Mouse (Mus musculus) forebrain, embryonic 15.5 days (tissue): ENCODE data around the gene Xrn2. TPM values are rescaled to one million over a fixed set of nuclear protein-coding genes. Genes with fewer than 3 reads are reported as not detected.

Experiments used
- ATAC-seq: fragments of 200-750 bp; cut with Nextera tagmentation; replicated peaks from 2 replicates; pipeline ENCODE4 v1.8.0; 2017; ENCODE audit warnings: mild to moderate bottlenecking, moderate TSS enrichment, moderate library complexity
- H3K27ac ChIP-seq: fragments of 300-500 bp; sonication (generic); replicated peaks from 2 replicates; pipeline ENCODE4 v1.5.1; 2015; ENCODE audit warnings: mild to moderate bottlenecking, inconsistent platforms
- H3K27me3 ChIP-seq: fragments of 300-500 bp; sonication (generic); 2 replicates; pipeline ENCODE4 v1.6.1; 2015; ENCODE audit warnings: inconsistent platforms
- H3K36me3 ChIP-seq: fragments of 300-500 bp; sonication (generic); 2 replicates; pipeline ENCODE4 v1.6.1; 2015; ENCODE audit warnings: mild to moderate bottlenecking, inconsistent platforms
- H3K4me1 ChIP-seq: fragments of 300-500 bp; sonication (generic); 2 replicates; pipeline ENCODE4 v1.6.1; 2015; ENCODE audit warnings: inconsistent platforms
- H3K4me2 ChIP-seq: fragments of 300-500 bp; sonication (generic); replicated peaks from 2 replicates; pipeline ENCODE4 v1.6.1; 2015; ENCODE audit warnings: mild to moderate bottlenecking, inconsistent platforms
- H3K4me3 ChIP-seq: fragments of 300-500 bp; sonication (generic); 2 replicates; pipeline ENCODE4 v1.5.1; 2015; ENCODE audit warnings: mild to moderate bottlenecking, inconsistent platforms
- H3K9ac ChIP-seq: fragments of 300-500 bp; sonication (generic); replicated peaks from 2 replicates; pipeline ENCODE4 v1.6.1; 2015; ENCODE audit warnings: mild to moderate bottlenecking, inconsistent platforms
- H3K9me3 ChIP-seq: fragments of 300-500 bp; sonication (generic); 2 replicates; pipeline ENCODE4 v1.6.1; 2016; ENCODE audit warnings: inconsistent platforms
- WGBS: fragments of 180-500 bp; shearing (Covaris S2); methylation state at CpG from one replicate; pipeline ENCODE4 v1.1.7; 2015; ENCODE audit warnings: mixed read lengths; 5-methylcytosine and 5-hydroxymethylcytosine counted together
- polyA plus RNA-seq: library from polyadenylated mRNA; unstranded; fragments of >200 nt; fragmentation: Nextera tagmentation; extraction: Ambion mirVana; gene quantifications from 2 replicates; pipeline ENCODE4 v1.2.1, GENCODE M21; 2015

Xrn2 gene
- polyA plus RNA-seq, 1 experiment from 2014 or later, result 92.1 TPM

- Histone ChIP-seq H3K27ac (no peak overlapping the region), H3K4me1 (peaks cover 10% of the 10 kb centered on the region; the same call in 1 of the 2 replicates), H3K4me3 (no peak overlapping the region), H3K27me3 (no peaks in the 10 kb centered on the region), H3K9ac (no peak overlapping the region), H3K4me2 (no peak overlapping the region), H3K36me3 (peaks cover 29% of the 10 kb centered on the region), H3K9me3 (no peaks in the 10 kb centered on the region)
- ATAC-seq, result peak; percentile 51; the same call in 1 of the 2 replicates
- WGBS, result 8% methylated on average over 1 of the region's 1 CpGs
Observed at GRCm38 (mm10) chr2:147069077-147069476, 56.3 kb downstream of the Xrn2 start.

GRCm38 (mm10) chr2:147070305-147070704 lies 57.5 kb downstream of the Xrn2 start:
- H3K4me1 ChIP-seq, result peaks cover 10% of the 10 kb centered on the region; the same call in 1 of the 2 replicates
- no peak overlapping the region for H3K9ac ChIP-seq
- H3K36me3 ChIP-seq, result peaks cover 24% of the 10 kb centered on the region; the same call in 1 of the 2 replicates
- WGBS, result 86% methylated on average over 1 of the region's 1 CpGs
- no peak overlapping the region for H3K27ac ChIP-seq
- H3K9me3 ChIP-seq, result no peaks in the 10 kb centered on the region
- H3K27me3 ChIP-seq, result no peaks in the 10 kb centered on the region
- H3K4me2 ChIP-seq, result no peak overlapping the region
- no peak for ATAC-seq
- H3K4me3 ChIP-seq, result no peak overlapping the region

DNA sequence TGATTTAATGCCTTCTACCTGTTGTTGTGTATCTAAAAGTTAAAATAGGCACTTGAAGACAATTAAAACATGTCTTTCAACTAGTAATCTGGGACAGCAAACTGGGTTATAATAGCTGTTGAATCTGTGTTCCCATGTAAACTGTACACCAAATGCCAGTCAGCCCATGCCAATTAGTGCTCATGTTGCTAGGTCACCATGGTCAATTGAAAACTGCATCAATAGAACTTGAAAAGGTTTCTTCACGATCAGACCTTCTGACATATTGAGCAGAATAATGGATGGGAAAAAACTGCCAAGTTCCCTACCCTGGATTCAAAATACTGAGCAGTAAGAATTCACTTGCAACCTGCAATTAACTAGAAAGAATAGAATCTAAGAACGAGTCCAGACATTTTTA lies 61.2 kb downstream of the Xrn2 start:
- Histone ChIP-seq H3K4me2 (no peak overlapping the region), H3K27ac (no peak overlapping the region), H3K9me3 (no peaks in the 10 kb centered on the region), H3K9ac (no peak overlapping the region), H3K36me3 (peaks cover 42% of the 10 kb centered on the region), H3K4me3 (no peak overlapping the region), H3K4me1 (peaks cover 6% of the 10 kb centered on the region; the same call in 1 of the 2 replicates), H3K27me3 (peaks cover 8% of the 10 kb centered on the region)
- ATAC-seq, result peak; percentile 89
- WGBS, result 13% methylated on average over 2 of the region's 2 CpGs

GRCm38 (mm10) chr2:147074399-147074798 lies 61.6 kb downstream of the Xrn2 start:
- 47% methylated on average over 4 of the region's 4 CpGs for WGBS
- Histone ChIP-seq H3K4me2 (no peak overlapping the region), H3K27me3 (peaks cover 12% of the 10 kb centered on the region), H3K27ac (no peak overlapping the region), H3K9ac (no peak overlapping the region), H3K4me3 (no peak overlapping the region), H3K9me3 (no peaks in the 10 kb centered on the region), H3K4me1 (peaks cover 6% of the 10 kb centered on the region; the same call in 1 of the 2 replicates), H3K36me3 (peaks cover 38% of the 10 kb centered on the region)
- ATAC-seq, result peak; percentile 23

- Histone ChIP-seq H3K4me3 (no peak overlapping the region), H3K9me3 (no peaks in the 10 kb centered on the region), H3K27me3 (peaks cover 80% of the 10 kb centered on the region), H3K4me2 (no peak overlapping the region), H3K36me3 (0 out of 2 replicates have a peak, but pooled peaks cover 3% of the 10 kb centered on the region), H3K9ac (no peak overlapping the region), H3K4me1 (peaks cover 17% of the 10 kb centered on the region), H3K27ac (no peak overlapping the region)
- WGBS, result 56% methylated on average over 4 of the region's 4 CpGs
- ATAC-seq, result no peak
Observed at GRCm38 (mm10) chr2:147082391-147082790, 69.6 kb downstream of the Xrn2 start.

DNA sequence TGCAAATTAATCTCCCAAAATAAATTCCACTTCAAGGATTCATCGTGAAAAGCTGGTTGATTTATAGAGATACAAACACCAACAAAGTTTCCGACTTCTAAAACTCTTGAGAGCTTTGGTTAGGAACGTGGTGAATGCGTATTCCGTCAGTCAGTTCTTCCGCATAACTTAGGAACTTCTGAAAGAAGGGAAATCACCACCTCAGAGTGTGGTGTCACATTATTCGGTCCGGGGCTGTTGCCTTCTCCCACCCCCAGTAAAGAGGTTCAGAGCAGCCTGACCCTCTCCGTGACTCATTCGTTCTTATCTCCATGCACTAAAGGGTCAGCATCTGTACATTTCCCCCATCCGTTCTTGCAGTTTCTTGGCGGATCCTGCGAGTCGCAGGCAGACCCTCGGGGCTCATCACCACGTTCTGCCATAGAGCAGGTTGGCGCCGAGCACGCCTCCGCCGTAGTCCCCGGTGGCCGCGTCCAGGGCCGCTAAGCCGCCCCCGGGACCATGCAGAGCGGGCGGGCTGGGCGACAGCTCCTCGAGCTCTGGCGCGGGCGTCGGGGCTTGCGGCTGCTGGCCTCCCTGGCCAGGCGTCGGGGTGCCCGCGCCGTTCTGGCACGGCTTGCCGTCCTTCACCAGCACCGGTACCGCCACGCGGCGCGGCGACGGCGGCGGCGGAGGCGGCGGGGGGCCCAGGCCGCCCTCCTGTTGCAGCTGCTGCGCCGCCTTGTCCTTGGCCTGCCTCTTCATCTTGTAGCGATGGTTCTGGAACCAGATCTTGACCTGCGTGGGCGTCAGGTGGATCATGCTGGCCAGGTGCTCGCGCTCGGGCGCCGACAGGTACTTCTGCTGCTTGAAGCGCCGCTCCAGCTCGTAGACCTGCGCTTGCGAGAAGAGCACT lies 70.9 kb downstream of the Xrn2 start:
- H3K4me2 ChIP-seq, result no peak overlapping the region

DNA sequence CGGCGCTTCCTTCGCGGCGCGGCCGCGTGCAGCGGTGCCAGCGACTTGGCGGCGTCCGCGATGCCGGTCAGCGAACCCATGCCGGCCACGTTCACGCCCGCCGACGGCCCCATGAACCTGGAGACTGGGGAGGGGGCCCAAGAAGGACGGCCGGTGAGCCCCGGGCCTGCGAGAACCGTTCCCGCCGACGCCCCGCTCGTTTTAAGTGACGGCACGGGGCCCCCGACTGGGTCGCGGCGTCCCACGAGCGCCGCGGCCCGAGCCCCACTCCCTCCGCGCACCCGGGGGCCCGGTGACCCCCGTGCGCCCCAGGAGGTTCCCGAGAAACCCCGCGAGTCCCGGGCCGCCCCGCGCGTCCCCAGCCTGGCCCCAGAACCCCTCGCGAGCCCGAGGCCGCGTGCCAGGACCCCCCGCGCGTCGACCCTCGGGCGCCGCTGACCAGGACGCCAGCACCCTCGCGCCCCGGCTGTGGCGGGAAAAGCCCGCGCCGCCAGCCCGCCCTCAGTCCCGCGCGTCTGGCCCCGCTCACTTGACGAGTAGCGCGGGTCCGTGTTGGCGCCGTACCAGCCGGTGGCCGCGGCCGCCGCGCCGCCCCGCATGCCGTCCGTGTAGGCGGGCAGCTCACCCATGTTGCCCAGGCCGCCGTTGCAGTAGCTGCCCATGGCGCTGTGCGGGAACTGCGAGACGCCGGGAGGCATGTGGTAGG lies 71.7 kb downstream of the Xrn2 start:
- Histone ChIP-seq H3K9ac (no peak overlapping the region), H3K4me1 (peaks cover 17% of the 10 kb centered on the region), H3K4me2 (peak overlapping the region; percentile 41), H3K36me3 (no peaks in the 10 kb centered on the region), H3K9me3 (no peaks in the 10 kb centered on the region), H3K4me3 (peak overlapping the region; percentile 32), H3K27ac (no peak overlapping the region), H3K27me3 (peaks cover 77% of the 10 kb centered on the region)
- under 1% methylated on average over 98 of the region's 106 CpGs for WGBS
- peak; percentile 69 for ATAC-seq

More for the DNA sequence above, 70.9 kb downstream of the Xrn2 start:
- no peak overlapping the region for H3K27ac ChIP-seq
- H3K9ac ChIP-seq, result no peak overlapping the region
- H3K4me1 ChIP-seq, result peaks cover 17% of the 10 kb centered on the region
- peak overlapping the region; percentile 32 for H3K4me3 ChIP-seq
- peaks cover 85% of the 10 kb centered on the region for H3K27me3 ChIP-seq
- H3K36me3 ChIP-seq, result no peaks in the 10 kb centered on the region
- under 1% methylated on average over 70 of the region's 72 CpGs for WGBS
- ATAC-seq, result peak; percentile 49
- H3K9me3 ChIP-seq, result no peaks in the 10 kb centered on the region

GRCm38 (mm10) chr2:147085072-147085870 lies 72.5 kb downstream of the Xrn2 start, which contains the start of gene Nkx2-4:
TSS of gene Nkx2-4 (minus strand) at chr2:147085445.
- H3K9ac ChIP-seq, result no peak within 1 kb of the TSS
- no peak within 1 kb of the TSS for H3K27ac ChIP-seq
- WGBS, result under 1% methylated on average over 81 of the region's 82 CpGs
- no peaks in the 10 kb centered on the region for H3K36me3 ChIP-seq
- peak within 1 kb of the TSS; percentile 41 for H3K4me2 ChIP-seq
- H3K4me1 ChIP-seq, result peaks cover 17% of the 10 kb centered on the region
- no peaks in the 10 kb centered on the region for H3K9me3 ChIP-seq
- peak; percentile 50 for ATAC-seq
- H3K27me3 ChIP-seq, result peaks cover 76% of the 10 kb centered on the region
- H3K4me3 ChIP-seq, result peak within 1 kb of the TSS; percentile 32

- Histone ChIP-seq H3K4me2 (no peak overlapping the region), H3K9ac (no peak overlapping the region), H3K27me3 (peaks cover 72% of the 10 kb centered on the region), H3K36me3 (no peaks in the 10 kb centered on the region), H3K9me3 (no peaks in the 10 kb centered on the region), H3K4me1 (peaks cover 17% of the 10 kb centered on the region), H3K27ac (no peak overlapping the region), H3K4me3 (no peak overlapping the region)
- no peak for ATAC-seq
- WGBS, result 5% methylated on average over 6 of the region's 6 CpGs
Observed at GRCm38 (mm10) chr2:147085937-147086336, 73.1 kb downstream of the Xrn2 start.

GRCm38 (mm10) chr2:147086441-147086840 lies 73.6 kb downstream of the Xrn2 start:
- Histone ChIP-seq H3K4me3 (no peak overlapping the region), H3K4me1 (peaks cover 17% of the 10 kb centered on the region), H3K36me3 (no peaks in the 10 kb centered on the region), H3K27me3 (peaks cover 67% of the 10 kb centered on the region), H3K4me2 (no peak overlapping the region), H3K27ac (no peak overlapping the region), H3K9ac (no peak overlapping the region), H3K9me3 (no peaks in the 10 kb centered on the region)
- ATAC-seq, result no peak
- 12% methylated on average over 5 of the region's 5 CpGs for WGBS

DNA sequence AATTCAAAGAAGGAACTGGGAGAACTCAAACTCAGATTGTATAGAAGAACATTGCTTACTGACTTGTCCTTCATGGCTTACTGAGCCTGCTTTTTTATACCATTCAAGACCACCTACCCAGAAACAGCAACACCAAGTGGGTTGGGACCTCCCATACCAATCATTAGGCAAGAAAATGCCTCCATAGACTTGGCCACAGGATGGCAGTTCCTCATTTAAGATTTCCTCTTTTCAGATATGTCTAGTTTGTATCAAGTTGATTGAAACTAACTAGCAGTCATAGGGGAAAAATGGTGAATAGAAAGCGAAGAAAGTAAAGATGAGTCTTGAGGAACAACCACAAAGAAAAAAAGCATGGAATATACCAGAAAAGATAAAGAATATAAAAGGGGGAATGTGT lies 106.9 kb downstream of the Xrn2 start:
- Histone ChIP-seq H3K4me2 (no peak overlapping the region), H3K9me3 (no peaks in the 10 kb centered on the region), H3K27me3 (no peaks in the 10 kb centered on the region), H3K9ac (no peak overlapping the region), H3K4me1 (no peaks in the 10 kb centered on the region), H3K27ac (no peak overlapping the region), H3K4me3 (no peak overlapping the region), H3K36me3 (no peaks in the 10 kb centered on the region)
- WGBS, result 94% methylated on average over 1 of the region's 1 CpGs
- ATAC-seq, result no peak
